In the genomic region with DNA sequence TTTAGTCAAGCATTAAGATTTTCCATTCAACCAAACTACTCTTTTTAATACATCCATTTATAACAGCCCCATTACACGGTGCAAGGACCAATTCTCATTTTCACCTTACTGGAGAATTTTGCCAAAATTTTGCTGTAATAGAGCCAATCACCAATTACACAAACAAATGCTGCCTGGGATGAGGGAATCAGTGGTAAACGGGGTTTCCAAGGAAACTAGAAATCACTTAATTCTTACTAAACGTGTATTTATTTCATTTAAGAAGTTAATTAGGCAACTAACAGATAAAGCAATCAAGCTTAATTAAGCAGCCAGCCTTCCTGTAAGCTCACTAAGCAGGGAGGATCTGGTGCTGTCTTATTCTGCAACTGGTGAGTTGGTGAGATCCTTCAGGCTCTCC, we compare ENCODE assay signal across 26 mouse cellular contexts. TPM values are rescaled to one million over a fixed set of nuclear protein-coding genes. Genes with fewer than 3 reads are reported as not detected.
"Had no signal": no experiment of that assay in that cellular context is flagged by ENCODE, and none has a peak within 500 bp of the region (broad histone marks: within the 10 kb centered on the region; RNA-seq: fewer than 3 reads in every experiment).

No protein-coding gene starts in this region.

- H3K4me2 ChIP-seq: lung, embryonic 14.5 days; midbrain, embryonic 12.5 days; neural tube, embryonic 13.5 days; neural tube, embryonic 15.5 days; stomach, embryonic 15.5 days had no signal

- H3K36me3 ChIP-seq: midbrain, embryonic 10.5 days; midbrain, embryonic 12.5 days; neural tube, embryonic 13.5 days; neural tube, embryonic 15.5 days; stomach, embryonic 15.5 days had no signal

- H3K27me3 ChIP-seq: midbrain, embryonic 12.5 days; neural tube, embryonic 13.5 days; neural tube, embryonic 15.5 days; stomach, embryonic 15.5 days had no signal

- H3K4me3 ChIP-seq: midbrain, embryonic 10.5 days; midbrain, embryonic 12.5 days; myocyte; neural tube, embryonic 13.5 days; neural tube, embryonic 15.5 days; stomach, embryonic 15.5 days had no signal

- H3K9me3 ChIP-seq: midbrain, embryonic 10.5 days; midbrain, embryonic 12.5 days; neural tube, embryonic 13.5 days; neural tube, embryonic 15.5 days; stomach, embryonic 15.5 days had no signal

- H3K4me1 ChIP-seq: midbrain, embryonic 10.5 days; midbrain, embryonic 12.5 days; neural tube, embryonic 13.5 days; neural tube, embryonic 15.5 days; stomach, embryonic 15.5 days had no signal

- H3K27ac ChIP-seq: midbrain, embryonic 10.5 days; midbrain, embryonic 12.5 days; neural tube, embryonic 13.5 days; neural tube, embryonic 15.5 days; stomach, embryonic 15.5 days; stomach, postnatal 0 days had no signal

- H3K9ac ChIP-seq: lung, embryonic 14.5 days; midbrain, embryonic 12.5 days; neural tube, embryonic 13.5 days; neural tube, embryonic 15.5 days; stomach, embryonic 15.5 days had no signal

- DNase-seq: lung, adult 18-20 months; lung, embryonic 14.5 days; lung, postnatal 10 days; lung, postnatal 4 days; midbrain, embryonic 14.5 days; retina, postnatal 1 day; right cerebral cortex, adult 18-20 months; right cerebral cortex, postnatal 25 days; right cerebral cortex, postnatal 4 days; spleen, adult 18-20 months; thymus, adult 18-20 months; thymus, postnatal 14 days; thymus, postnatal 36 days had no signal

RNA-seq across cellular contexts. Expression of a gene that starts 11.9 kb away (rescaled TPM):
- total RNA-seq: megakaryocyte, adult 5-6 weeks; megakaryocyte-erythroid progenitor cell, adult 5-6 weeks had no signal
- polyA plus RNA-seq: liver, embryonic 16.5 days; lung, embryonic 14.5 days; lung, embryonic 16.5 days; midbrain, embryonic 10.5 days; midbrain, embryonic 12.5 days; midbrain, embryonic 14.5 days; myocyte; neural tube, embryonic 11.5 days; neural tube, embryonic 13.5 days; neural tube, embryonic 15.5 days; small intestine, adult 2 months; stomach, embryonic 15.5 days; stomach, postnatal 0 days had no signal
